Mouse (Mus musculus) kidney, embryonic 14.5 days (tissue): ENCODE data around the gene Nfib. TPM values are rescaled to one million over a fixed set of nuclear protein-coding genes. Genes with fewer than 3 reads are reported as not detected.

Experiments used
- ATAC-seq: fragments of 200-750 bp; cut with Nextera tagmentation; 2 replicates; pipeline ENCODE4 v1.8.0; 2017; ENCODE audit warnings: moderate number of reproducible peaks, mild to moderate bottlenecking, moderate TSS enrichment, moderate library complexity; ENCODE audit not compliant: low FRiP score, low TSS enrichment
- H3K27ac ChIP-seq: fragments of 300-500 bp; sonication (generic); 2 replicates; pipeline ENCODE4 v1.5.1; 2014; ENCODE audit warnings: low read depth, mild to moderate bottlenecking, low read length, moderate library complexity, mixed read lengths
- H3K27me3 ChIP-seq: fragments of 300-500 bp; sonication (generic); 2 replicates; pipeline ENCODE4 v1.6.1; 2014; ENCODE audit warnings: mild to moderate bottlenecking, low read length; ENCODE audit not compliant: control insufficient read depth, insufficient read depth
- H3K36me3 ChIP-seq: fragments of 300-500 bp; sonication (generic); 2 replicates; pipeline ENCODE4 v1.6.1; 2014; ENCODE audit warnings: low read length, mixed read lengths; ENCODE audit not compliant: control insufficient read depth, insufficient read depth
- H3K4me1 ChIP-seq: fragments of 300-500 bp; sonication (generic); 2 replicates; pipeline ENCODE4 v1.6.1; 2014; ENCODE audit warnings: low read length, mixed read lengths; ENCODE audit not compliant: control insufficient read depth, insufficient read depth
- H3K4me2 ChIP-seq: fragments of 300-500 bp; sonication (generic); replicated peaks from 2 replicates; pipeline ENCODE4 v1.6.1; 2014; ENCODE audit warnings: low read depth, mild to moderate bottlenecking, low read length
- H3K4me3 ChIP-seq: fragments of 300-500 bp; sonication (generic); 2 replicates; pipeline ENCODE4 v1.5.1; 2014; ENCODE audit warnings: mild to moderate bottlenecking, low read length
- H3K9ac ChIP-seq: fragments of 300-500 bp; sonication (generic); 2 replicates; pipeline ENCODE4 v1.6.1; 2014; ENCODE audit warnings: low read depth, mild to moderate bottlenecking, low read length, moderate library complexity
- H3K9me3 ChIP-seq: fragments of 300-500 bp; sonication (generic); 2 replicates; pipeline ENCODE4 v1.6.1; 2016; ENCODE audit warnings: low read length; ENCODE audit not compliant: control insufficient read depth
- WGBS: fragments of 180-500 bp; shearing (Covaris S2); extraction: QIAGEN DNeasy Blood & Tissue Kit; methylation state at CpG from one replicate; pipeline ENCODE4 v1.1.7; 2014; 5-methylcytosine and 5-hydroxymethylcytosine counted together
- polyA plus RNA-seq: library from polyadenylated mRNA; unstranded; fragments of >200 nt; fragmentation: Nextera tagmentation; extraction: Ambion mirVana; gene quantifications from 2 replicates; pipeline ENCODE4 v1.2.1, GENCODE M21; 2014

The Nfib gene
- polyA plus RNA-seq, 1 experiment from 2014 or later, result 36.0 TPM

DNA sequence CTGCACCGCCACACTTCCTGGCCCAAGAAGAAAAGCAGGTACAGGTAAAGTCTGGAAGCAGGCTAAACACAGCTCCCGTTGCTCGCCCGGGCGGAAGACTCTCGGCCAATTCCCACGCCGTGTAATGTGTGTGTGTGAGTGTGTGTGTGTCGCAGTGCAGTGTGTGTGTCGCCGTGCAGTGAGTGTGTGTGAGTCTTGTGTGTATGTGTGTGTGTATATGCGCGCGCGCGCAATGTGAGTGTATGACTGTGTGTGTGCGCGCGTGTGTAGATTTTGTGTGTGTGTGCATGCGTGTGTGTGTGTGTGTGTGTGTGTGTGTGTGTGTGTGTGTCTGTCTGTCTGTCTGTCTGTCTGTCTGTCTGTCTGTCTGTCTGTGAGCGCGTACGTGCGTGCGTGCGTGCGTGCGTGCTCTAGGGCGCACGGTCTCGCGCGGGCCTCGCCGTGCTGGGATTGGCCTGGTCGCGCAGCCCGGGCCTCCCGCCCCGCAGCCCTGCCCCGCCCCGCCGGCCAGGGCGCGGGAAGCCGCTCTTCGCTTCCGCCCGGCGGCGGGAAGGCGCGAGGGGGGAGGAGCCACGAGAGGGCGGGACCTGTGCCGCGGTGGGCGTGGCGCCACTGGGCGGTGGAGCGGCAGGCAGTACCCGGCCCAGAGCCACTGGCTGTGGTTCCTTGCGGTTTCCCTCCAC lies 192.7 kb downstream of the Nfib start:
- ATAC-seq, result peak; percentile 98
- no peaks in the 10 kb centered on the region for H3K9me3 ChIP-seq
- peak overlapping the region; percentile 73 for H3K4me2 ChIP-seq
- H3K4me1 ChIP-seq, result peaks cover 28% of the 10 kb centered on the region
- under 1% methylated on average over 60 of the region's 63 CpGs for WGBS
- peak overlapping the region; percentile 58; the same call in 1 of the 2 replicates for H3K9ac ChIP-seq
- H3K36me3 ChIP-seq, result no peaks in the 10 kb centered on the region
- H3K27ac ChIP-seq, result peak overlapping the region; percentile 49
- H3K4me3 ChIP-seq, result peak overlapping the region; percentile 44
- H3K27me3 ChIP-seq, result no peaks in the 10 kb centered on the region

- peak overlapping the region; percentile 58; the same call in 1 of the 2 replicates for H3K9ac ChIP-seq
- no peaks in the 10 kb centered on the region for H3K36me3 ChIP-seq
- H3K27me3 ChIP-seq, result no peaks in the 10 kb centered on the region
- ATAC-seq, result no peak
- peaks cover 31% of the 10 kb centered on the region for H3K4me1 ChIP-seq
- H3K4me2 ChIP-seq, result peak overlapping the region; percentile 73
- no peaks in the 10 kb centered on the region for H3K9me3 ChIP-seq
- peak overlapping the region; percentile 44 for H3K4me3 ChIP-seq
- peak overlapping the region; percentile 49 for H3K27ac ChIP-seq
- WGBS, result 2% methylated on average over 13 of the region's 13 CpGs
Observed at GRCm38 (mm10) chr4:82512335-82512734, 193.2 kb downstream of the Nfib start.

- 1% methylated on average over 8 of the region's 8 CpGs for WGBS
- H3K4me1 ChIP-seq, result peaks cover 34% of the 10 kb centered on the region
Observed at GRCm38 (mm10) chr4:82511524-82511923, 194.0 kb downstream of the Nfib start.

GRCm38 (mm10) chr4:82511001-82511513 lies 194.5 kb downstream of the Nfib start:
- peak overlapping the region; percentile 49; the same call in 1 of the 2 replicates for H3K27ac ChIP-seq
- H3K4me1 ChIP-seq, result peaks cover 34% of the 10 kb centered on the region
- no peak for ATAC-seq
- H3K4me2 ChIP-seq, result peak overlapping the region; percentile 73
- no peaks in the 10 kb centered on the region for H3K27me3 ChIP-seq
- no peaks in the 10 kb centered on the region for H3K9me3 ChIP-seq
- 4% methylated on average over 16 of the region's 16 CpGs for WGBS
- peak overlapping the region; percentile 58; the same call in 1 of the 2 replicates for H3K9ac ChIP-seq
- H3K4me3 ChIP-seq, result peak overlapping the region; percentile 44; the same call in 1 of the 2 replicates
- no peaks in the 10 kb centered on the region for H3K36me3 ChIP-seq

More at GRCm38 (mm10) chr4:82511524-82511923, 194.0 kb downstream of the Nfib start:
- peak overlapping the region; percentile 44; the same call in 1 of the 2 replicates for H3K4me3 ChIP-seq
- H3K36me3 ChIP-seq, result no peaks in the 10 kb centered on the region
- no peaks in the 10 kb centered on the region for H3K27me3 ChIP-seq
- H3K4me2 ChIP-seq, result peak overlapping the region; percentile 73
- no peak for ATAC-seq
- H3K9ac ChIP-seq, result peak overlapping the region; percentile 58; the same call in 1 of the 2 replicates
- peak overlapping the region; percentile 49; the same call in 1 of the 2 replicates for H3K27ac ChIP-seq
- no peaks in the 10 kb centered on the region for H3K9me3 ChIP-seq

GRCm38 (mm10) chr4:82509771-82510170 lies 195.8 kb downstream of the Nfib start:
- no peak overlapping the region; the same call in 1 of the 2 replicates for H3K9ac ChIP-seq
- no peak overlapping the region for H3K4me3 ChIP-seq

GRCm38 (mm10) chr4:82509166-82509767 lies 196.3 kb downstream of the Nfib start:
- Histone ChIP-seq H3K9me3 (no peaks in the 10 kb centered on the region), H3K36me3 (no peaks in the 10 kb centered on the region), H3K9ac (no peak overlapping the region; the same call in 1 of the 2 replicates), H3K4me3 (no peak overlapping the region), H3K27ac (peak overlapping the region; percentile 44), H3K27me3 (no peaks in the 10 kb centered on the region), H3K4me2 (peak overlapping the region; percentile 66; the same call in 1 of the 2 replicates), H3K4me1 (peaks cover 34% of the 10 kb centered on the region)
- WGBS, result 42% methylated on average over 2 of the region's 2 CpGs
- no peak for ATAC-seq

More at GRCm38 (mm10) chr4:82509771-82510170, 195.8 kb downstream of the Nfib start:
- H3K9me3 ChIP-seq, result no peaks in the 10 kb centered on the region
- no peak overlapping the region; the same call in 1 of the 2 replicates for H3K4me2 ChIP-seq
- H3K27me3 ChIP-seq, result no peaks in the 10 kb centered on the region
- H3K36me3 ChIP-seq, result no peaks in the 10 kb centered on the region
- ATAC-seq, result no peak
- 45% methylated on average over 4 of the region's 4 CpGs for WGBS
- H3K4me1 ChIP-seq, result peaks cover 34% of the 10 kb centered on the region
- H3K27ac ChIP-seq, result peak overlapping the region; percentile 44

- H3K4me2 ChIP-seq, result peak overlapping the region; percentile 66
- WGBS, result 16% methylated on average over 7 of the region's 7 CpGs
- peaks cover 34% of the 10 kb centered on the region for H3K4me1 ChIP-seq
- no peak for ATAC-seq
- no peaks in the 10 kb centered on the region for H3K27me3 ChIP-seq
- H3K9me3 ChIP-seq, result no peaks in the 10 kb centered on the region
- peak overlapping the region; percentile 97; the same call in 1 of the 2 replicates for H3K9ac ChIP-seq
- peak overlapping the region; percentile 16; the same call in 1 of the 2 replicates for H3K4me3 ChIP-seq
- H3K36me3 ChIP-seq, result no peaks in the 10 kb centered on the region
- H3K27ac ChIP-seq, result peak overlapping the region; percentile 98; the same call in 1 of the 2 replicates
Observed at GRCm38 (mm10) chr4:82508281-82508687, 197.3 kb downstream of the Nfib start.

DNA sequence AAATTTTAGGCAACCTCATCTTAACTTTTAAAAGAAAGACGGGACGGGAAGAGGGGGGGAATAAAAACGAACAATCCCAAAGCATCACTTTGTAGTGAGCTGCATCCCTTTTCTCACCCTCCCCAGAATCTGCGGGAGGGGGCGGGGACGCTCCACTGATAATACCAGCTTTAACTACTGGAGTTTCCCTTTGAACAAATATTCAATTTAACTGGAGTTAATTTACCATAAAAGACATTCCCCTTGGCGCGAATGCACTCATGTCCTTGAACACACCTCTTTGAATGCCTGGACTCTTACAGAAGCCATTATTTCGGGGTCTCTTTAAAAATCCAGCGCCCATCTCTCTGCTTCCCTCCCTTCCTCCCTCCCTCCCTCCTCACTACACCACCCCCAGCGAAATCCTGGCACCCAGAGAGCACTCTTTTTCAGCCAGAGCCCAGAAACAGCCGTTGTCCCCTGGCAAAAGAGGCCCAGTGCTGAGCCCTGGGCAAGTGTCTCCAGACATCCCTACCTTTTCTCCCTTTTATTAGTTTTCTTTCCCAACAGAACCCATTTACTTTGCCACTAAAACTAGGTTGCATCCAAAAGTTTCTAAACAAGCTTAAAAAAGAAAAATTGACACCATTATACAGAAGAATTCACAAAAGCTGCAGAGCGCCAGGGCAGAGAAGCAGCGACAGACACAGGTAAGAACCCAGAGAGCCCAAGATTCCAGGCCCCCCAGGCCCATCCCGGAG lies 197.8 kb downstream of the Nfib start:
- H3K4me2 ChIP-seq, result peak overlapping the region; percentile 66
- H3K27ac ChIP-seq, result peak overlapping the region; percentile 98; the same call in 1 of the 2 replicates
- H3K4me3 ChIP-seq, result peak overlapping the region; percentile 86
- no peaks in the 10 kb centered on the region for H3K27me3 ChIP-seq
- ATAC-seq, result no peak
- peak overlapping the region; percentile 97; the same call in 1 of the 2 replicates for H3K9ac ChIP-seq
- H3K9me3 ChIP-seq, result no peaks in the 10 kb centered on the region
- 8% methylated on average over 15 of the region's 15 CpGs for WGBS
- H3K4me1 ChIP-seq, result peaks cover 34% of the 10 kb centered on the region
- no peaks in the 10 kb centered on the region for H3K36me3 ChIP-seq
